Mouse (Mus musculus): Measurements from ENCODE around the gene Tex9. TPM values are rescaled to one million over a fixed set of nuclear protein-coding genes. Genes with fewer than 3 reads are reported as not detected.
A peak's percentile ranks its signal among the peaks of the same experiment; 100 is the strongest.

Gene Tex9
- polyA plus RNA-seq, 1 experiment from 2014 or later = 36.3 TPM

GRCm38 (mm10) chr9:72519246-72519645 lies 27.2 kb upstream of the Tex9 start:
- no peak overlapping the region for H3K9ac ChIP-seq
- no peak overlapping the region for H3K4me2 ChIP-seq (replicated peaks)
- no peak for ATAC-seq (ENCODE audit: low FRiP score, low read depth)
- no peaks in the 10 kb centered on the region for H3K27me3 ChIP-seq
- H3K36me3 ChIP-seq = no peaks in the 10 kb centered on the region
- H3K9me3 ChIP-seq = no peaks in the 10 kb centered on the region
- H3K27ac ChIP-seq = no peak overlapping the region
- H3K4me1 ChIP-seq = no peaks in the 10 kb centered on the region
- no peak overlapping the region for H3K4me3 ChIP-seq

- H3K9ac ChIP-seq = no peak overlapping the region
- no peaks in the 10 kb centered on the region for H3K4me1 ChIP-seq
- H3K4me2 ChIP-seq (replicated peaks) = no peak overlapping the region
- H3K36me3 ChIP-seq = no peaks in the 10 kb centered on the region
- no peak for ATAC-seq (ENCODE audit: low FRiP score, low read depth)
- no peaks in the 10 kb centered on the region for H3K27me3 ChIP-seq
- no peaks in the 10 kb centered on the region for H3K9me3 ChIP-seq
- no peak overlapping the region for H3K27ac ChIP-seq
- no peak overlapping the region for H3K4me3 ChIP-seq
These were observed 23.4 kb upstream of the Tex9 start for GRCm38 (mm10) chr9:72515366-72515765.

GRCm38 (mm10) chr9:72512229-72512981 lies 20.4 kb upstream of the Tex9 start:
- Histone ChIP-seq H3K4me1 (no peaks in the 10 kb centered on the region), H3K9me3 (no peaks in the 10 kb centered on the region), H3K4me3 (no peak overlapping the region), H3K36me3 (no peaks in the 10 kb centered on the region), H3K9ac (no peak overlapping the region), H3K27me3 (no peaks in the 10 kb centered on the region), H3K4me2 (replicated peaks) (no peak overlapping the region), H3K27ac (no peak overlapping the region)
- WGBS = 60% methylated on average over 11 of the region's 11 CpGs
- ATAC-seq (ENCODE audit: low FRiP score, low read depth) = no peak

- Histone ChIP-seq H3K4me2 (replicated peaks) (no peak overlapping the region), H3K27me3 (no peaks in the 10 kb centered on the region), H3K9me3 (no peaks in the 10 kb centered on the region), H3K27ac (no peak overlapping the region), H3K4me1 (0 out of 2 replicates have a peak, but pooled peaks cover 2% of the 10 kb centered on the region), H3K9ac (no peak overlapping the region), H3K36me3 (no peaks in the 10 kb centered on the region), H3K4me3 (no peak overlapping the region)
- no peak for ATAC-seq (ENCODE audit: low FRiP score, low read depth)
- 43% methylated on average over 3 of the region's 3 CpGs for WGBS
These were observed 5.2 kb upstream of the Tex9 start for GRCm38 (mm10) chr9:72497171-72497570.

- Histone ChIP-seq H3K36me3 (no peaks in the 10 kb centered on the region), H3K9me3 (no peaks in the 10 kb centered on the region), H3K9ac (no peak overlapping the region), H3K4me2 (replicated peaks) (no peak overlapping the region), H3K4me3 (no peak overlapping the region), H3K27me3 (no peaks in the 10 kb centered on the region), H3K27ac (no peak overlapping the region), H3K4me1 (0 out of 2 replicates have a peak, but pooled peaks cover 2% of the 10 kb centered on the region)
- ATAC-seq (ENCODE audit: low FRiP score, low read depth) = no peak
- WGBS = 69% methylated on average over 2 of the region's 2 CpGs
These were observed 4.7 kb upstream of the Tex9 start for GRCm38 (mm10) chr9:72496691-72497090.

- peaks cover 7% of the 10 kb centered on the region; the same call in 1 of the 2 replicates for H3K4me1 ChIP-seq
- H3K9ac ChIP-seq = no peak overlapping the region
- no peaks in the 10 kb centered on the region for H3K36me3 ChIP-seq
- no peak overlapping the region for H3K4me2 ChIP-seq (replicated peaks)
- H3K9me3 ChIP-seq = no peaks in the 10 kb centered on the region
- no peak overlapping the region for H3K4me3 ChIP-seq
- ATAC-seq (ENCODE audit: low FRiP score, low read depth) = no peak
- H3K27ac ChIP-seq = no peak overlapping the region
- no peaks in the 10 kb centered on the region for H3K27me3 ChIP-seq
- WGBS = 77% methylated on average over 3 of the region's 3 CpGs
These were observed 2.1 kb upstream of the Tex9 start for GRCm38 (mm10) chr9:72493984-72494685.

- WGBS = 88% methylated on average over 2 of the region's 2 CpGs
- Histone ChIP-seq H3K4me2 (replicated peaks) (no peak overlapping the region), H3K4me1 (peaks cover 7% of the 10 kb centered on the region; the same call in 1 of the 2 replicates), H3K27ac (no peak overlapping the region), H3K9ac (no peak overlapping the region), H3K4me3 (no peak overlapping the region), H3K27me3 (no peaks in the 10 kb centered on the region), H3K9me3 (no peaks in the 10 kb centered on the region), H3K36me3 (no peaks in the 10 kb centered on the region)
- ATAC-seq (ENCODE audit: low FRiP score, low read depth) = no peak
These were observed 1.5 kb upstream of the Tex9 start for GRCm38 (mm10) chr9:72493465-72493864.

GRCm38 (mm10) chr9:72491559-72492193 lies 336 bp downstream of the Tex9 start:
- peaks cover 5% of the 10 kb centered on the region; the same call in 1 of the 2 replicates for H3K4me1 ChIP-seq
- H3K9ac ChIP-seq = peak overlapping the region; percentile 74
- H3K27ac ChIP-seq = peak overlapping the region; percentile 83
- H3K36me3 ChIP-seq = peaks cover 8% of the 10 kb centered on the region
- ATAC-seq (ENCODE audit: low FRiP score, low read depth) = peak; percentile 96
- H3K9me3 ChIP-seq = no peaks in the 10 kb centered on the region
- H3K4me2 ChIP-seq (replicated peaks) = peak overlapping the region; percentile 68
- WGBS = under 1% methylated on average over 32 of the region's 32 CpGs
- H3K27me3 ChIP-seq = no peaks in the 10 kb centered on the region
- peak overlapping the region; percentile 73 for H3K4me3 ChIP-seq

GRCm38 (mm10) chr9:72489131-72489530 lies 2.9 kb downstream of the Tex9 start:
- Histone ChIP-seq H3K27ac (no peak overlapping the region), H3K9me3 (no peaks in the 10 kb centered on the region), H3K4me1 (peaks cover 5% of the 10 kb centered on the region; the same call in 1 of the 2 replicates), H3K9ac (no peak overlapping the region), H3K4me3 (no peak overlapping the region), H3K27me3 (no peaks in the 10 kb centered on the region), H3K36me3 (peaks cover 20% of the 10 kb centered on the region), H3K4me2 (replicated peaks) (no peak overlapping the region)
- WGBS = 87% methylated on average over 5 of the region's 5 CpGs
- ATAC-seq (ENCODE audit: low FRiP score, low read depth) = no peak

- Histone ChIP-seq H3K27me3 (no peaks in the 10 kb centered on the region), H3K4me2 (replicated peaks) (no peak overlapping the region), H3K9ac (no peak overlapping the region), H3K4me3 (no peak overlapping the region), H3K4me1 (peaks cover 5% of the 10 kb centered on the region; the same call in 1 of the 2 replicates), H3K27ac (no peak overlapping the region), H3K36me3 (peaks cover 24% of the 10 kb centered on the region), H3K9me3 (no peaks in the 10 kb centered on the region)
- ATAC-seq (ENCODE audit: low FRiP score, low read depth) = no peak
These were observed 3.5 kb downstream of the Tex9 start for GRCm38 (mm10) chr9:72488523-72488922.

GRCm38 (mm10) chr9:72479276-72479675 lies 12.7 kb downstream of the Tex9 start:
- peaks cover 7% of the 10 kb centered on the region for H3K4me1 ChIP-seq
- no peak overlapping the region for H3K9ac ChIP-seq
- ATAC-seq (ENCODE audit: low FRiP score, low read depth) = no peak
- no peaks in the 10 kb centered on the region for H3K9me3 ChIP-seq
- no peak overlapping the region for H3K4me2 ChIP-seq (replicated peaks)
- H3K36me3 ChIP-seq = peaks cover 42% of the 10 kb centered on the region
- H3K27ac ChIP-seq = no peak overlapping the region
- H3K4me3 ChIP-seq = no peak overlapping the region
- H3K27me3 ChIP-seq = no peaks in the 10 kb centered on the region
- 82% methylated on average over 1 of the region's 1 CpGs for WGBS

- Histone ChIP-seq H3K9ac (no peak overlapping the region), H3K4me3 (no peak overlapping the region), H3K9me3 (no peaks in the 10 kb centered on the region), H3K4me2 (replicated peaks) (no peak overlapping the region), H3K27me3 (no peaks in the 10 kb centered on the region), H3K36me3 (peaks cover 49% of the 10 kb centered on the region), H3K27ac (no peak overlapping the region), H3K4me1 (peaks cover 7% of the 10 kb centered on the region)
- 41% methylated on average over 6 of the region's 6 CpGs for WGBS
- ATAC-seq (ENCODE audit: low FRiP score, low read depth) = no peak
These were observed 14.7 kb downstream of the Tex9 start for GRCm38 (mm10) chr9:72477306-72477705.

Measured in limb, embryonic 13.5 days (tissue).